Mouse (Mus musculus) bone marrow macrophage, adult 2 months (primary cell): ENCODE results near the gene Gm39566. TPM values are rescaled to one million over a fixed set of nuclear protein-coding genes. Genes with fewer than 3 reads are reported as not detected.
A peak's percentile ranks its signal among the peaks of the same experiment; 100 is the strongest.

ENCODE experiments used
- H3K27ac ChIP-seq: 2 replicates; pipeline ENCODE4 v1.5.1; 2012; ENCODE audit warnings: low read depth, low read length; ENCODE audit not compliant: insufficient read depth
- H3K4me1 ChIP-seq: 2 replicates; pipeline ENCODE4 v1.6.1; 2012; ENCODE audit warnings: low read length; ENCODE audit not compliant: control insufficient read depth, insufficient read depth
- H3K4me3 ChIP-seq: 2 replicates; pipeline ENCODE4 v1.5.1; 2012; ENCODE audit warnings: mild to moderate bottlenecking, low read length, moderate library complexity; ENCODE audit not compliant: insufficient read depth
- CTCF ChIP-seq: IDR thresholded peaks from 2 replicates; pipeline ENCODE4 v1.5.1; 2012; ENCODE audit warnings: low read depth, mild to moderate bottlenecking, low read length, moderate library complexity
- POLR2A ChIP-seq: IDR thresholded peaks from 2 replicates; pipeline ENCODE4 v1.6.1; 2012; ENCODE audit warnings: mild to moderate bottlenecking, low read depth, low read length, borderline replicate concordance
- polyA plus RNA-seq: library from polyadenylated mRNA; stranded (reverse); fragments of >200 nt; gene quantifications from 2 replicates; pipeline ENCODE4 v1.2.4, GENCODE M21; 2012; ENCODE audit not compliant: missing spikeins, insufficient read depth, insufficient read length

Gm39566 gene
- polyA plus RNA-seq, 1 experiment: not detected

DNA sequence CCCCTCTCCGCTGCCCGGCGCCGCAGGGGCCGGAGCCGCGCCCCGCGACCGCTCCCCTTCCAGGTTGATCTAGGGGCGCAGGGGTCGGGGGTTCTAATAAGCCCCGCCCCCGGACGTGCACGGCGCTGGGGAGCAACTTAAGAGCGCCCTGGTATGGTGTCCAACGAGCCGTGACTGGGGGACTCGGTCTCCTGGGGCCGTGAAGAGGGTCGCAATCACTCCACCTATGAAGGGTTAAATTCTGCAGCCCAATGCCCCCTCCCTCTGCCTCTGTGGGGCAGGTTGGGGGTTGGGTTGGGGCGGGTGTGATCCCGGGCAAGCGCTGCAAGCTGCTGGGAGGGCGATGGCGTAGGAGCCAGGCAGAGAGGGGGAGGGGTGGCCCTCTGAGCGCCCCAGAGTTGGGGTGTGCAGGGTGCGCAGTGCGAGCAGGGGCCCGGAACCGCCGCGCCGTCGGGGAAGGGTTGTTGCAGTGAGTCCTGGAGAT lies 48.9 kb downstream of the Gm39566 start:
- peaks cover 21% of the 10 kb centered on the region for H3K4me1 ChIP-seq
- no peak for TF ChIP-seq POLR2A
- no peak for TF ChIP-seq CTCF
- peak overlapping the region; percentile 81 for H3K4me3 ChIP-seq
- peak overlapping the region; percentile 43 for H3K27ac ChIP-seq

DNA sequence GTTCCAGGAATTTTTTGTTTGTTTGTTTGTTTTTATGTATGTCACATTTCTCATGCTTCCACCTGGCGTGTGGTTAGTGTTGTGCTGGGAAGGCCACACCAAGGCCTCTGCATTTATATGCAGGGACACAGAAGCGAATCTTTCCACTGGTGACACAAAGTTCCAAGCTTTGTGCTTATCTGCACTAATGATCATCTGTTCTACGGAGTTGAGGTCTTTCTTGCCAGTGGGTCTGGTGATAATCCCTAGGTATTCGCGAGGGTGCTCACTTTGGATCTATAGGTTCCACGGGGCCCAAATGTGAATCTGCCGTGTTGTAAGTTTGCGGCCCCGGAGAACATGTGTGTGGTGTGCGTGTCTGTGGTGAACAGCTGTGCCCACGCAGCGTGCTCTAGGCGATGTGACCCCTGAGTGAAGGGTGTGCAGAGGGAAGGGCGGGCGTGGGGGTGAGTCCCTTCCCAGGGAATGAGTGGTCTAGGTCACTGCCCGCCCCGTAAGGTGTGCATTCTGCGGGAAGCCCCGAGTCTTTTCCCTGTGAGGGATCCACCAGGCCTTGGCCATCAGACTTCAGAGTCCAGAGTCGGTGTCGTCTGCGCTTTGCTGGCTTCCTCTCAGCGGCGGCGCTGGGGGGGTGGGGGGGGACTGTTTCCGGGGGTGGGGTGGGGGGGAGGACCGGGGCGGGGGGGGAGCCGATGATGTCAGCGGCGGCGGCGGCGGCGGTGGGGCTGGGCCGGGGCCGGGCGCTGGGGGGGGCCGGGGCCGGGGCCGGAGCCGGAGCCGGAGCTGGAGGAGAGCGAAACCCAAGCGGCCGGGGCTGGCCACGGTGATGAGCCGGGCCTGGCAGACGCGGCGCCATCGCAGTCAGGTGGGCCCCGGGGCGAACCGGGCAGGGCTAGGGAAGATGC lies 49.6 kb downstream of the Gm39566 start, which contains the start of gene Zbtb4:
Zbtb4 (plus strand) TSS at position 692 of the 905 bp plus-strand sequence.
- H3K4me1 ChIP-seq: peaks cover 24% of the 10 kb centered on the region
- H3K4me3 ChIP-seq: peak within 1 kb of the TSS; percentile 81
- peak within 1 kb of the TSS; percentile 43 for H3K27ac ChIP-seq
- no peak for TF ChIP-seq POLR2A

DNA sequence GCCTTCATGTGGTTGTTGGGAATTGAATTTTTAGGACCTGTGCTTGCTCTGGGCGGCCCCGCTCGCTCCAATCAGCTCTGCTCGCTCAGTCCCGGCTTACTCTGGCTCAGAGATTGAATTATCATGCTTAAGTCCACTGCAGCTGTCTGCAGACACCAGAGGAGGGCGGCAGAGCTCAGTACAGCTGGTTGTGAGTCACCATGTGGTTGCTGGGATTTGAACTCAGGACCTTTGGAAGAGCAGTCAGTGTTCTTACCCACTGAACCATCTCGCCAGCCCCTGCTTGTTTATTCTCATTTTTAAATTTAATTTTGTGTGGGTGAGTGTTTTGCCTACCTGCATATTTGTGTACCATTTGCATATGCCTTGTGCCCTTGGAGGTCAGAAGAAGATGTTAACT lies 51.5 kb downstream of the Gm39566 start:
- TF ChIP-seq POLR2A: no peak
- TF ChIP-seq CTCF: no peak
- peaks cover 32% of the 10 kb centered on the region for H3K4me1 ChIP-seq
- H3K4me3 ChIP-seq: no peak overlapping the region
- no peak overlapping the region for H3K27ac ChIP-seq

DNA sequence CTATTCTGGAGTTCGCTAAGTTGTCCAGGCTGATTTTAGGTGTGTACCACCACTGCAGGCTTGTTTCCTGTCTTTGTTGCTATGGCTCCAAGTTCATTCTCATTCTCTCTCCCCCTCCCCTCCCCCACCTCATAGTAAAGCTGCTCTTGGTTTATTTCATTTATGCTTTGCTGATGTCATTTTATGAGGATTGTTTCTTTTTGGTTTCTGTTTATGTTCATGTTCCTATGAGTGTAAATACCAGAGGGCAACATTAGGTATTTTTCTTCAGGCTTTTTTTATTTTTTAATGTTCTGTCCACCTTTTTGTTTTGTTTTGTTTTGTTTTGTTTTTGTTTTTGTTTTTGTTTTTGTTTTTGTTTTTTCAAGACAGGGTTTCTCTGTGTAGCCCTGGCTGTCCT lies 53.2 kb downstream of the Gm39566 start, which contains the start of gene Slc35g3:
Slc35g3 (minus strand) TSS at position 101 of the 400 bp plus-strand sequence.
- Histone ChIP-seq H3K27ac (no peak within 1 kb of the TSS), H3K4me3 (no peak within 1 kb of the TSS), H3K4me1 (peaks cover 23% of the 10 kb centered on the region)
- TF ChIP-seq POLR2A (no peak), CTCF (no peak)

Other genes with a start within 250 kb of the Gm39566 start
- gene Wrap53, start 235.0 kb downstream of the Gm39566 start, polyA plus RNA-seq: 8.2 and 8.8 TPM in 2 replicates
- gene Trp53, start 234.9 kb downstream of the Gm39566 start, polyA plus RNA-seq: 76.1 and 79.7 TPM in 2 replicates
- not detected in 2 replicates for gene Atp1b2, start 209.4 kb downstream of the Gm39566 start, polyA plus RNA-seq
- gene Shbg, start 197.4 kb downstream of the Gm39566 start, polyA plus RNA-seq: not detected in 2 replicates
- gene Sat2, start 193.3 kb downstream of the Gm39566 start, polyA plus RNA-seq: 2.5 and 4.3 TPM in 2 replicates
- 54.1 and 64.6 TPM in 2 replicates for gene Fxr2, start 182.3 kb downstream of the Gm39566 start, polyA plus RNA-seq
- not detected in 2 replicates for gene Sox15, start 160.0 kb downstream of the Gm39566 start, polyA plus RNA-seq
- 64.2 and 68.9 TPM in 2 replicates for gene Mpdu1, start 152.7 kb downstream of the Gm39566 start, polyA plus RNA-seq
- gene Cd68, start 149.1 kb downstream of the Gm39566 start, polyA plus RNA-seq: 1,401 and 1,598 TPM in 2 replicates
- 303 and 319 TPM in 2 replicates for gene Eif4a1, start 142.9 kb downstream of the Gm39566 start, polyA plus RNA-seq
- gene Senp3, start 133.2 kb downstream of the Gm39566 start, polyA plus RNA-seq: 120 and 131 TPM in 2 replicates
- gene Tnfsf13, start 129.5 kb downstream of the Gm39566 start, polyA plus RNA-seq: 20.8 and 23.9 TPM in 2 replicates
- 97.6 and 101 TPM in 2 replicates for gene Tnfsf12, start 119.4 kb downstream of the Gm39566 start, polyA plus RNA-seq
- gene Tnfsfm13, start 119.2 kb downstream of the Gm39566 start, polyA plus RNA-seq: 43.9 and 59.4 TPM in 2 replicates
- 46.5 and 69.7 TPM in 2 replicates for gene Polr2a, start 56.7 kb downstream of the Gm39566 start, polyA plus RNA-seq
- gene Slc35g3, start 53.3 kb downstream of the Gm39566 start, polyA plus RNA-seq: not detected in 2 replicates
- gene Zbtb4, start 49.4 kb downstream of the Gm39566 start, polyA plus RNA-seq: 28.8 and 38.2 TPM in 2 replicates
- gene Chrnb1, start 19.4 kb downstream of the Gm39566 start, polyA plus RNA-seq: 1.0 and 1.8 TPM in 2 replicates
- 27.9 and 29.7 TPM in 2 replicates for gene Fgf11, start 13.4 kb downstream of the Gm39566 start, polyA plus RNA-seq
- not detected in 2 replicates for gene Tmem102, start 9.7 kb downstream of the Gm39566 start, polyA plus RNA-seq
- not detected in 2 replicates for gene Spem2, start 3.2 kb upstream of the Gm39566 start, polyA plus RNA-seq
- gene Spem1, start 6.9 kb upstream of the Gm39566 start, polyA plus RNA-seq: not detected in 2 replicates
- gene Nlgn2, start 22.5 kb upstream of the Gm39566 start, polyA plus RNA-seq: 9.9 and 10.9 TPM in 2 replicates
- gene Tmem256, start 23.2 kb upstream of the Gm39566 start, polyA plus RNA-seq: 253 and 279 TPM in 2 replicates
- gene Plscr3, start 31.1 kb upstream of the Gm39566 start, polyA plus RNA-seq: 58.6 and 68.1 TPM in 2 replicates
- gene Tnk1, start 43.4 kb upstream of the Gm39566 start, polyA plus RNA-seq: not detected in 2 replicates
- not detected in 2 replicates for gene Tmem95, start 62.7 kb upstream of the Gm39566 start, polyA plus RNA-seq
- gene Kctd11, start 66.1 kb upstream of the Gm39566 start, polyA plus RNA-seq: 6.3 and 7.1 TPM in 2 replicates
- 0.66 TPM in 1 of 2 replicates, not detected in the other for gene Acap1, start 80.2 kb upstream of the Gm39566 start, polyA plus RNA-seq
- 1.4 TPM in 1 of 2 replicates, not detected in the other for gene 2810408A11Rik, start 85.7 kb upstream of the Gm39566 start, polyA plus RNA-seq
- 15.8 and 16.9 TPM in 2 replicates for gene Neurl4, start 85.8 kb upstream of the Gm39566 start, polyA plus RNA-seq
- 92.8 and 103 TPM in 2 replicates for gene Gps2, start 98.6 kb upstream of the Gm39566 start, polyA plus RNA-seq
- 326 and 347 TPM in 2 replicates for gene Eif5a, start 106.7 kb upstream of the Gm39566 start, polyA plus RNA-seq
- not detected in 2 replicates for gene Ybx2, start 120.5 kb upstream of the Gm39566 start, polyA plus RNA-seq
- not detected in 2 replicates for gene Slc2a4, start 132.9 kb upstream of the Gm39566 start, polyA plus RNA-seq
- gene Cldn7, start 149.5 kb upstream of the Gm39566 start, polyA plus RNA-seq: not detected in 2 replicates
- 176 and 194 TPM in 2 replicates for gene Ctdnep1, start 165.9 kb upstream of the Gm39566 start, polyA plus RNA-seq
- gene Elp5, start 167.2 kb upstream of the Gm39566 start, polyA plus RNA-seq: 41.4 and 49.8 TPM in 2 replicates
- gene Gabarap, start 175.8 kb upstream of the Gm39566 start, polyA plus RNA-seq: 1,001 and 1,002 TPM in 2 replicates
- gene Phf23, start 180.5 kb upstream of the Gm39566 start, polyA plus RNA-seq: 77.6 and 78.1 TPM in 2 replicates
- 20.4 and 25.8 TPM in 2 replicates for gene Dvl2, start 185.3 kb upstream of the Gm39566 start, polyA plus RNA-seq
- 46.4 and 51.3 TPM in 2 replicates for gene Acadvl, start 200.1 kb upstream of the Gm39566 start, polyA plus RNA-seq
- gene Dlg4, start 201.6 kb upstream of the Gm39566 start, polyA plus RNA-seq: 31.1 and 34.0 TPM in 2 replicates
- gene Asgr1, start 238.8 kb upstream of the Gm39566 start, polyA plus RNA-seq: not detected in 2 replicates